Mouse (Mus musculus): ENCODE results near the gene Slamf9. TPM values are rescaled to one million over a fixed set of nuclear protein-coding genes. Genes with fewer than 3 reads are reported as not detected.

Slamf9 gene
- total and polyA plus RNA-seq, 3 experiments, result 28.3 to 32.6 (median 30.9) TPM

DNA sequence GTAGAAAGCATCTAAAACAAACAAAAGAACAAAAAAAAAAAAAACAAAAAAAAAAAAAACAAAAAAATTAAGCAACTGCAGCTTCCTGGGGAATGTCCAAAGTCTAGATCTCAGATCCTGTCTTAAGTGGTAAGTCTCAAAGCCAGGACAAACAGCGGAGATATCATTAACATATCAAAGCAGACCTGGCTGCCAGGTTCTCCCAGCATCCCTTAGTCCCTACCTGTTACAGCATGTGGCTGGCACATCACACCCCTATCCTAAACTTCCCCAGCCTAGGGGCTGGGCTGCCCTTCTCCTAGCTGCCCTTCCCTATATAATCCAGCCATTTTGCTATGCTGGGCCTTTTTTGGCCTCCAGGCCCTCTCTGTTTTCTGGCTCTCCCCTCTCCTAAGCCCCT is 48.7 kb upstream of the Slamf9 start:
- TF ChIP-seq POLR2A (IDR thresholded peaks at IDR 0.05; ENCODE audit: low read depth, low read length) (no peak), NELFE (IDR thresholded peaks at IDR 0.05; ENCODE audit: low read depth, low read length) (no peak), USF2 (conservative IDR thresholded peaks at IDR 0.05; ENCODE audit: low read depth, low read length) (no peak), MXI1 (IDR thresholded peaks at IDR 0.05; ENCODE audit: low read depth, low read length) (no peak), JUND (conservative IDR thresholded peaks at IDR 0.05; ENCODE audit: low read depth, low read length) (no peak), ETS1 (conservative IDR thresholded peaks at IDR 0.05; ENCODE audit: low read depth, low read length) (no peak), ZKSCAN1 (IDR thresholded peaks at IDR 0.05; ENCODE audit: borderline replicate concordance, low read depth, low read length) (no peak), CHD2 (IDR thresholded peaks at IDR 0.05; ENCODE audit: low read length) (no peak), CHD1 (IDR thresholded peaks at IDR 0.05; ENCODE audit: low read depth, low read length) (no peak), ZC3H11A (IDR thresholded peaks at IDR 0.05; ENCODE audit: low read depth, low read length) (no peak), SIN3A (IDR thresholded peaks at IDR 0.05; ENCODE audit: low read length) (no peak), HCFC1 (IDR thresholded peaks at IDR 0.05; ENCODE audit: low read depth, low read length) (no peak), PAX5 (IDR thresholded peaks at IDR 0.05; ENCODE audit: low read length) (no peak), SMC3 (IDR thresholded peaks at IDR 0.05; ENCODE audit: low read depth, low read length) (no peak)
- Histone ChIP-seq H3K36me3 (replicated peaks in 1 of 2; ENCODE audit: control insufficient read depth in 1 of 2, insufficient read depth in 1 of 2, low read length in 1 of 2) (no peaks in the 10 kb centered on the region), H3K27ac (ENCODE audit: insufficient read depth, low read depth) (no peak overlapping the region), H3K4me3 (replicated peaks in 1 of 3; ENCODE audit: low read depth in 2 of 3, low read length in 2 of 3, poor library complexity in 1 of 3) (no peak overlapping the region), H3K9ac (ENCODE audit: insufficient read depth, low read depth) (no peak overlapping the region), H3K27me3 (replicated peaks) (no peaks in the 10 kb centered on the region), H3K4me2 (ENCODE audit: insufficient read depth, low read depth, poor library complexity, severe bottlenecking) (no peak overlapping the region), H3K4me1 (ENCODE audit: control insufficient read depth in 1 of 2, insufficient read depth in 2 of 2) (peaks cover 0 to 12% of the 10 kb centered on the region in 2 experiments; a peak in 2 of 4 replicates), H3K79me2 (replicated peaks; ENCODE audit: control insufficient read depth, extremely low read depth, insufficient read depth, poor library complexity, severe bottlenecking) (no peaks in the 10 kb centered on the region), H3K9me3 (replicated peaks; ENCODE audit: low read length) (no peaks in the 10 kb centered on the region)
- in situ Hi-C loops (cut with MboI; ENCODE audit: low pct_ligation_motif_present, low pct_unique_long_range_greater_than_20kb, low sequenced_read_pairs) (no loop called here), dilution Hi-C loops (cut with MboI; ENCODE audit: extremely low pct_ligation_motif_present, extremely low pct_unique_long_range_greater_than_20kb, low sequenced_read_pairs) (no loop called here)
- no peak for DNase-seq (ENCODE audit: extremely low read depth)

DNA sequence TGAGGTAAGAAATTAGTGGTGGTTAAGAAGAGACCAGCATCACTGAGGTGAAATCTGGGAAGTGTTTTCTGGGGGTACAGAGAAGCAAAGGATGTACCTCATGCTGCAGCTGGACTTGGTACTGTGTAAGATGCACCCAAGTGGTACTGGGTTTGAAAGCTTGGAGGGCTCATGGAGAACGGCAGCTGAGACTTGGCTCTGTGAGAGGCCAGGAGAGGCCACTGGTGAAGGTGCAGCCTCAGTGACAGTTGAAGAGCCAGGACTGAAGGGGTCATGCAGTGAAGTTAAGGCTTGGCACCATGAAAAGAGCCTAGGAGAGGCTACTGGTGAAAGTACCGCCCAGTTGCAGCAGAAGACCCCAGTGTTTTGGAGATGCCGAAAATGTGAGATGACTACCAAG is 47.3 kb upstream of the Slamf9 start:
- dilution Hi-C loops (cut with MboI; ENCODE audit: extremely low pct_ligation_motif_present, extremely low pct_unique_long_range_greater_than_20kb, low sequenced_read_pairs) (no loop called here), in situ Hi-C loops (cut with MboI; ENCODE audit: low pct_ligation_motif_present, low pct_unique_long_range_greater_than_20kb, low sequenced_read_pairs) (no loop called here)
- Histone ChIP-seq H3K27me3 (replicated peaks) (no peaks in the 10 kb centered on the region), H3K4me2 (ENCODE audit: insufficient read depth, low read depth, poor library complexity, severe bottlenecking) (no peak overlapping the region), H3K4me1 (ENCODE audit: control insufficient read depth in 1 of 2, insufficient read depth in 2 of 2) (peaks cover 0 to 13% of the 10 kb centered on the region in 2 experiments; a peak in 2 of 4 replicates), H3K9ac (ENCODE audit: insufficient read depth, low read depth) (no peak overlapping the region), H3K9me3 (replicated peaks; ENCODE audit: low read length) (no peaks in the 10 kb centered on the region), H3K27ac (ENCODE audit: insufficient read depth, low read depth) (no peak overlapping the region), H3K79me2 (replicated peaks; ENCODE audit: control insufficient read depth, extremely low read depth, insufficient read depth, poor library complexity, severe bottlenecking) (no peaks in the 10 kb centered on the region), H3K36me3 (replicated peaks in 1 of 2; ENCODE audit: control insufficient read depth in 1 of 2, insufficient read depth in 1 of 2, low read length in 1 of 2) (no peaks in the 10 kb centered on the region), H3K4me3 (replicated peaks in 1 of 3; ENCODE audit: low read depth in 2 of 3, low read length in 2 of 3, poor library complexity in 1 of 3) (no peak overlapping the region)
- no peak for TF ChIP-seq UBTF (IDR thresholded peaks at IDR 0.05; ENCODE audit: low read depth, low read length)
- no peak for TF ChIP-seq MAFK (IDR thresholded peaks at IDR 0.05; ENCODE audit: insufficient replicate concordance, low read length)
- TF ChIP-seq SMC3 (IDR thresholded peaks at IDR 0.05; ENCODE audit: low read depth, low read length), result no peak
- TF ChIP-seq MAX (IDR thresholded peaks at IDR 0.05; ENCODE audit: low read length), result no peak
- no peak for DNase-seq (ENCODE audit: extremely low read depth)
